In the genomic region with DNA sequence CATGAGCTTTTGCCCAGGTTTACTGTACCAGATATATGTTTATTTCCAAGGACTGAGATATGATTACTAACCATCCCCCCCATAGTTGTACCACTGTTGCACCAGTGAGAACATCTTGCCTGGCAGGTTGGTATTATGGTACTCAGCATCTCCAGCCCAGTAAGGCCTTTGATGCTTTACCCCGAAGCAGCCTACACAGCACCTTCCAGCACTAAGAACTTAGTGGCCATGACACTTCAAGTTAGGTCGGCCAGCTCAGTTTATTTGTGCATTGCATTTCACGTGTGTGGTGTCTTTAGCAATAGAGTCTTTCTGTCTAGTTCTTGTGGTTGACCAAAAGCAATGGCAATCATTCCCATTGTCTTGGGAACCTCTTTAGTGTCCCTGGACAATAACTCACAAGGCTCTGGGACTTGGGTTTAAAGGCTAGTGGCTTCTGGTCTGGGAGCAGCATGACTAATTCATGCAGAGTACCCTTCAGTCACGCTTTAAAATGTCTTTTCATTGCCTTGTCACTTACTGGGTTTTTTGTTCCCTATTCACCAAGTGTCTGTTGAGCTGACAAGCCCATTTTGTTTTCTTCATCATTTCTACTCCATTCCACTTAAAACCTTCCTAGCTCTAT, we compare ENCODE assay signal across 21 mouse cellular contexts.
DNase-seq lines count a peak whose midpoint lies in the region; ATAC-seq and TF ChIP-seq lines count a peak whose summit lies in the region.
"Had no signal": no experiment of that assay in that cellular context is flagged by ENCODE, and none has a peak within 500 bp of the region (broad histone marks: within the 10 kb centered on the region; RNA-seq: fewer than 3 reads in every experiment).

No protein-coding gene starts in this region.

- no peak overlapping the region for H3K4me3 ChIP-seq in neural tube, embryonic 11.5 days (ENCODE audit: low read depth, low read length)
- H3K4me3 ChIP-seq in hindbrain, embryonic 12.5 days: no peak overlapping the region
- no peak overlapping the region for H3K4me3 ChIP-seq in midbrain, embryonic 12.5 days
- no peak overlapping the region for H3K4me3 ChIP-seq in liver, postnatal 0 days (ENCODE audit: low read depth, low read length)
- H3K4me3 ChIP-seq: forebrain, embryonic 13.5 days; heart, embryonic 10.5 days; limb, embryonic 10.5 days had no signal

- peak; percentile 95 for ATAC-seq in neural tube, embryonic 11.5 days (ENCODE audit: insufficient read depth, low FRiP score, low TSS enrichment)
- peak; percentile 88 for ATAC-seq in hindbrain, embryonic 12.5 days (ENCODE audit: low FRiP score)
- peak; percentile 94 for ATAC-seq in midbrain, embryonic 12.5 days (ENCODE audit: low FRiP score, low read depth)
- ATAC-seq in liver, postnatal 0 days: no peak
- ATAC-seq: CD4-positive, CD25-positive, alpha-beta regulatory T cell, adult 4 months; forebrain, embryonic 13.5 days; intestine, embryonic 16.5 days had no signal

- no peak overlapping the region for H3K27ac ChIP-seq in neural tube, embryonic 11.5 days (ENCODE audit: low read depth, low read length)
- no peak overlapping the region for H3K27ac ChIP-seq in hindbrain, embryonic 12.5 days
- H3K27ac ChIP-seq in midbrain, embryonic 12.5 days (replicated peaks): no peak overlapping the region
- H3K27ac ChIP-seq in liver, postnatal 0 days (ENCODE audit: low read depth): no peak overlapping the region
- H3K27ac ChIP-seq: forebrain, embryonic 13.5 days; heart, embryonic 10.5 days; limb, embryonic 10.5 days had no signal

- H3K4me1 ChIP-seq in neural tube, embryonic 11.5 days (ENCODE audit: control insufficient read depth, insufficient read depth, low read length): no peaks in the 10 kb centered on the region
- no peaks in the 10 kb centered on the region for H3K4me1 ChIP-seq in hindbrain, embryonic 12.5 days
- H3K4me1 ChIP-seq in midbrain, embryonic 12.5 days: no peaks in the 10 kb centered on the region
- H3K4me1 ChIP-seq in liver, postnatal 0 days (ENCODE audit: insufficient read depth): no peaks in the 10 kb centered on the region
- H3K4me1 ChIP-seq: forebrain, embryonic 13.5 days; heart, embryonic 10.5 days; limb, embryonic 10.5 days had no signal

- H3K27me3 ChIP-seq in neural tube, embryonic 11.5 days (ENCODE audit: control insufficient read depth, insufficient read depth, low read length): no peaks in the 10 kb centered on the region
- no peaks in the 10 kb centered on the region; the same call in 1 of the 2 replicates for H3K27me3 ChIP-seq in hindbrain, embryonic 12.5 days
- peaks cover 32% of the 10 kb centered on the region for H3K27me3 ChIP-seq in midbrain, embryonic 12.5 days
- H3K27me3 ChIP-seq in liver, postnatal 0 days (ENCODE audit: insufficient read depth, low read length): no peaks in the 10 kb centered on the region
- H3K27me3 ChIP-seq: forebrain, embryonic 13.5 days had no signal

- H3K36me3 ChIP-seq in neural tube, embryonic 11.5 days (ENCODE audit: control insufficient read depth, insufficient read depth, low read length): no peaks in the 10 kb centered on the region
- no peaks in the 10 kb centered on the region for H3K36me3 ChIP-seq in hindbrain, embryonic 12.5 days
- H3K36me3 ChIP-seq in midbrain, embryonic 12.5 days: no peaks in the 10 kb centered on the region
- H3K36me3 ChIP-seq in liver, postnatal 0 days (replicated peaks; ENCODE audit: insufficient read depth, low read length): no peaks in the 10 kb centered on the region
- H3K36me3 ChIP-seq: heart, embryonic 10.5 days; limb, embryonic 10.5 days had no signal

- H3K9ac ChIP-seq in neural tube, embryonic 11.5 days (ENCODE audit: low read length): no peak overlapping the region
- H3K9ac ChIP-seq in hindbrain, embryonic 12.5 days: no peak overlapping the region
- H3K9ac ChIP-seq in midbrain, embryonic 12.5 days (replicated peaks): no peak overlapping the region
- H3K9ac ChIP-seq in liver, postnatal 0 days (replicated peaks): no peak overlapping the region
- H3K9ac ChIP-seq: forebrain, embryonic 13.5 days had no signal

- no peak overlapping the region for H3K4me2 ChIP-seq in neural tube, embryonic 11.5 days (ENCODE audit: low read depth)
- H3K4me2 ChIP-seq in hindbrain, embryonic 12.5 days (replicated peaks): no peak overlapping the region
- no peak overlapping the region for H3K4me2 ChIP-seq in midbrain, embryonic 12.5 days (replicated peaks)
- no peak overlapping the region for H3K4me2 ChIP-seq in liver, postnatal 0 days (ENCODE audit: low read depth, low read length)
- H3K4me2 ChIP-seq: forebrain, embryonic 13.5 days had no signal

- 33% methylated on average over 4 of the region's 4 CpGs for WGBS in neural tube, embryonic 11.5 days
- 36% methylated on average over 4 of the region's 4 CpGs for WGBS in hindbrain, embryonic 12.5 days
- WGBS in midbrain, embryonic 12.5 days: 33% methylated on average over 4 of the region's 4 CpGs
- WGBS in liver, postnatal 0 days (ENCODE audit: insufficient replicate concordance): 79% methylated on average over 4 of the region's 4 CpGs

- peak; percentile 29 for DNase-seq in neural tube, embryonic 11.5 days (ENCODE audit: low spot score)
- no peak for DNase-seq in neural tube, embryonic 10.5 days (ENCODE audit: extremely low spot score, low spot score)
- DNase-seq in layer of hippocampus, postnatal 10 days (ENCODE audit: low spot score in 2 of 2): no peak
- no peak for DNase-seq in liver, postnatal 0 days
- no peak for DNase-seq in testis, postnatal 10 days (ENCODE audit: low spot score)
- DNase-seq: cerebellum, adult 11 months; cerebellum, postnatal 10 days; gastrocnemius, postnatal 10 days; kidney, adult 9 months; kidney, postnatal 14 days; liver; lung, postnatal 10 days; thymus, adult 2 months; thymus, postnatal 4 days had no signal

- TF ChIP-seq CTCF in liver, postnatal 0 days (IDR thresholded peaks at IDR 0.05; ENCODE audit: low read depth): no peak

- TF ChIP-seq EP300 in liver, postnatal 0 days (IDR thresholded peaks at IDR 0.05; ENCODE audit: low read depth): no peak

- H3K9me3 ChIP-seq in neural tube, embryonic 11.5 days (ENCODE audit: control insufficient read depth, low read length): no peaks in the 10 kb centered on the region
- no peaks in the 10 kb centered on the region for H3K9me3 ChIP-seq in hindbrain, embryonic 12.5 days (replicated peaks)
- H3K9me3 ChIP-seq in midbrain, embryonic 12.5 days: no peaks in the 10 kb centered on the region
- no peaks in the 10 kb centered on the region for H3K9me3 ChIP-seq in liver, postnatal 0 days (ENCODE audit: low read length)
- H3K9me3 ChIP-seq: forebrain, embryonic 13.5 days; heart, embryonic 10.5 days; limb, embryonic 10.5 days had no signal
